Mouse (Mus musculus): ENCODE measurements around the gene Lcn9. TPM values are rescaled to one million over a fixed set of nuclear protein-coding genes. Genes with fewer than 3 reads are reported as not detected.
"Not testable (repeated sequence)": the region's sequence is repeated elsewhere in the genome, so short reads cannot be mapped to it uniquely, and the experiment has no call there.

Gene Lcn9
- total RNA-seq (2014; fragmentation: Nextera tagmentation) (not detected in 2 replicates), total RNA-seq (2017) (not detected in 2 replicates)

DNA sequence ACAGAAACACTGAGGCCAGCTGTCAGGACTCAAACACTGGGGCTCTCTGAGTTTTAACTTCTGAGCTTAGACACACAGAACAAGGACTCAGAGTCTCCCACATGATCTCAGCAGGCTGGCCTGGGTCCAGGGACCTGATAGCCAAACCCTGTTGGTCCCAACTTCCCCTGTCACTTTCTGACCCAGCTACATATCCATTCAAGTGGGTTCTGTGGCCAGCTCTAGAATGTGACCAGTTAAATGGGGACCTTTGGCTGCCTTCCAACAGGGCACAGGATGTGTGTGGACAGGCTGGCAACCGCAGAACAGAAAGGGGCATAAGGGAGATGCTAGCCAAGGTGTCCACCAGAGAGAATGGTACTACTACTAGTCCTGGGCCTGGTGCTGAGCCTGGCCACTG, at the start of gene Lcn9:
Gene Lcn9 (plus strand): TSS at position 348 of the 400 bp plus-strand sequence.
- 0 out of 2 replicates have a peak, but pooled peaks have one; percentile 27 for ATAC-seq (replicated peaks; ENCODE audit: poor library complexity, severe bottlenecking)

DNA sequence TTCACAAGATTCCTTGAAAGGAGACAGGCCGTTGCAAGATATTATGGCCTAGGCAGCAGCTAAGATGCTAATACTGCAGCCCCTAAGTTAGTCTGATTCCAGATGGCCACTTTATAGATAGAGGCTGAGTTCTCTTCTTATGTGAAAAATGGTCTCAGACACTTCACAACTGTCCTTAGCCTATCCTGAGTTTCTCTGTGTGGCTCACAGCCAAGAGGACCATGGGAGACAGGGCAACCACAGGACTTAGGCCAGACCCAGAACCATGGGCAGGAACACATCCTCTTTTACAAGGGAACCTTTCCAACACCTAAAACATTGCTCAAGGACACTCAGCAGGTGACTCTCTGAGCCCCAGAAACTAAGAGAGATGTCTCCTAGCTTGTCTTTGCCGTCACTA, 49.4 kb upstream of the Lcn9 start:
- no peak for ATAC-seq (replicated peaks; ENCODE audit: poor library complexity, severe bottlenecking)

DNA sequence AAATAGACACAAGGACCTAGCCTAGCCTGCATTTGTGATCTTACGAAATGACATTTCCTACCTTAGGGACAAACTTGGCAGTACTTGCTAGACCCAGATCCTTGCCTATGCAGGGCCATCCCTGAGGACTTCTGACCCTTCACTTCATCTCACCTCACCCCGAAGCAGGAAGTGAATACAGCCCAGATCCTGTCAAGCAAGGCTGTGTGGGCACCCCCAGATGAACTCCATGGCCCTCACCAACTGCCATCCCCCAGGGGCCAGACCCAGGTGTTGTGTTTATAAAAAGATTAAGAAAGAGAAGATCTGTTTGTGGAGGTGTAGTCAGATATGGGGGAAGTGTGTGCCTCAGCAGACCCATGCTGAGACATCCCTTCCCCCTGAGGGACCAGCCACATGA, 48.3 kb upstream of the Lcn9 start:
- no peak for ATAC-seq (replicated peaks; ENCODE audit: poor library complexity, severe bottlenecking)

DNA sequence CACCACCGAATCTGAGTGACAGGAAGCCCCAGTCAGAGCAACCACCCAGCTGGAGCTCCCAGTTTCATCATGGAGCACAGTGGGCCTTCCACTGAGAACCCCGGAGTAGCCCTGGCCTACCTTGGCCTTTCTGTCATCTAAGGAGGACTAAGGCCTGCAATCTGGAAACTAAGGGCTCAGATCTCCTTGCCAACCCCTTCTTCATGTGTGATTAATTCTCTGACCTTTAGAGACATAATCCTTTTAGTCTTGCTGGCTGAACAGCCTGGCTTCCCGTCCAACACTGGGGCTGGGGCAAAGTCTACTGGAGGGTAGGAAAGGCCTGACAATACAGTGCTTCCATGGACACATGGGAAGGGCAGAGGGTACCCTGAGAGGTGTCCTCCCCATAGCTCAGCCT, 47.0 kb upstream of the Lcn9 start:
- ATAC-seq (replicated peaks; ENCODE audit: poor library complexity, severe bottlenecking) = no peak

DNA sequence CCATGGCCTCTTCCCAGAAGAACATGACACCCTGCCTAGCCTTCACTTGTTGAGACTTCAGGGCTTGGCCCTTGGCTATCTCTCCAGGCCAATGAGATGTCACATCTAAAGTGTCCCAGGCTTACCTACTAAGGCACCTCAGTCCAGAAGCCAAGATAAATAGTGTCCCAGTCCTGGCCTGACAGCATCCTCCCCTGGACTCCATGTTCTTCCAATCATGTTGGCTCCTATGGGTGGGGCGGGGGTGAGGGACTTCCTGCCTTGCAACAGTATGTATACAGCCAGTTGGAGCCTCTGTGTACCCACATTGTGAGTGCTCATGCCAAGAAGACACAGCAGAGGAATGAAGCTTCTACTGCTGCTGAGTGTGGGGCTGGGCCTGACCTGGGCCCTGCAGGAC, 46.2 kb upstream of the Lcn9 start, which contains the start of gene Lcn11:
Gene Lcn11 (plus strand): TSS at position 301 of the 400 bp plus-strand sequence.
- ATAC-seq (replicated peaks; ENCODE audit: poor library complexity, severe bottlenecking) = no peak

DNA sequence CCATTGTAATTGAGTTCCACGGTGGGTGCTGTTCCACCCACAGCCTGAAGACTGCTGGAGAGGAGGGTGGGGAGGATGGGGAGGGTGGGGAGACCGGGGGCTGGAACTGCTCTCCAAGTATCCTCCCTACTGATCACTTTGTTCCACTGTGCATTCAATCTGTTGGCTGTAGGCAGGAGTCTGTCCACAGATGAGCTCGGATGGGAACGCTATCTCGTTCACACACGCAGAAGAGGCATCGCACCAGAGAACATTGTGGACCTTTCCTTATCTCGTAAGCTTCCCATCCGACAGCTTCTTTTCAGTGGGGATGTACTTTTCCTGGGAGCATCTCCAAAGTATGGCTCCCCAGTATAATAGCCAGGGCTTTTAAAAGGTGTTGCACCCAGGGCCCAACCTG, 43.9 kb upstream of the Lcn9 start:
- ATAC-seq (replicated peaks; ENCODE audit: poor library complexity, severe bottlenecking) = no peak

DNA sequence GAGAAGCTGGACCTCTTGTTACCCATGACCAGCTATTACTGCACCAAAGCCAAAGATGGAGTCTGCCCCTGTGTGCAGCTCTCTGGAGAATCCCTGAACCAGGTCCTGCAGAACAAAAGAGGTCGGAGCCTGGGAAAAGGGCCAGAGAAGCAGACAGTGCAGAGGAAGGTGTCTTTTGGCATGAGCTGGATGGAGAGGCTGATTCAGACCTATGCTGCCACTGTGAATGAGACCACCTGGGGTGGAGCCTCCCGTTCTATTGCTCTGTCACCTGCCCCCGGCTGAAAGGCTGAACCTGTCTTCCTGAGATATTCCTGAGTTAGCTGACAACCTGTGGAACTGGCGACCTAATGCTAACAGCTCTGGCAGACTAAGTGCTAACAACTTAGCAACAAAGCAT, 42.0 kb upstream of the Lcn9 start:
- no peak for ATAC-seq (replicated peaks; ENCODE audit: poor library complexity, severe bottlenecking)

DNA sequence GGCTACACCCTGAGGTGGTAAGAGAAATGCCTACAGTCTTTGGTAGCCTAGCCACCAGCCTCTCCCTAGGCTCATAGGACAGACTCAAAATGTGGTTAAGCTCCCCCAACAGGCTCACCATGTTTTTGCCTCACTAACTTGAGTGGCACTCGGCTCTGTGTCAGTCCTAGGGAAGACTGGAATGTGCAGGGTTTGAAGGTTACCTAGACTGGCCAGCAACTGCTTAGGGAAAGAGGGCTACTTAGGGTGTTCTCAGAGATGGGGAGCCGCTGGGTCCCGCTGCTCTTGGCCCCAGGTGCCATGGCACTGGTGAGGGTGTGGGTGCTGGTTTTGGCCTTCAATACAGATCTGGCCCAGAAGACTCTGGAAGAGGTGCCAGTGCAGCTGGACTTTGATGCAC, 41.0 kb upstream of the Lcn9 start, which contains the start of gene Gm13539:
Gene Gm13539 (plus strand): TSS at position 301 of the 400 bp plus-strand sequence.
- ATAC-seq (replicated peaks; ENCODE audit: poor library complexity, severe bottlenecking) = no peak

DNA sequence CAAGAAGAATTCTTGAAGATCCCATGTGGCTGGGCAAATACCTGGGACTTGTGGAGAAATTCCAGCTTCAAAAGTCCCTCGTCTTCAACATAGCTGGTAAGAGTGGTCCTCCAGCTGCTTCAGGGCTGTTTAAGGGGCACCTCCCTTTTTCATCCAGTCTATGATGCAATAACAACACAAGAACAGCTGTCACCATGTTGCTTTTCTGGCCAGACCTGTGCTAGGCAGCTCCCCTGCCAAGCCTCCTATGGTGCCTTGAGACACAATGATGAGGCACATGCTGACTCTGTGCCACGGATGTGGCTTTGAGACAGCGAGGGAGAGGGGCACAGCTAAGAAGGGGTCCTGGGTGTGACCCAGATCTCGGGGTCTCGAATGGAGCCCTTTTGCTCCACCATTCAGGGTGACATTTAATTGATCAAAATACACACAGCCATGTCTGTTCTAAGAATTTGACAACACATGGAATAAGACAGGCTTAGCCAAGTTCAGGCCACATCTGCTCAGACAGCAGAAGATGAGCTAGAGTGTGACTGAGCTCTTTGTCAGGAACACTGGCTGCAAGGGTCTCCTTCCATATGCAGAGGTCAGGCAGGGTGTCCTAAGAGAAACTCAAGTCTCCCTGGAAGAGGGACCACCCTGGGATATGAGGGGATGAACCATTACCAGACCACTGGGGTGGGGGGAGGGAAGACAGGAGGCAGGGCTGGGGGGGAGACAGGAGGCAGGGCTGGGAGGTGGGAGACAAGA, 37.2 kb upstream of the Lcn9 start:
- ATAC-seq (replicated peaks; ENCODE audit: poor library complexity, severe bottlenecking) = no peak

DNA sequence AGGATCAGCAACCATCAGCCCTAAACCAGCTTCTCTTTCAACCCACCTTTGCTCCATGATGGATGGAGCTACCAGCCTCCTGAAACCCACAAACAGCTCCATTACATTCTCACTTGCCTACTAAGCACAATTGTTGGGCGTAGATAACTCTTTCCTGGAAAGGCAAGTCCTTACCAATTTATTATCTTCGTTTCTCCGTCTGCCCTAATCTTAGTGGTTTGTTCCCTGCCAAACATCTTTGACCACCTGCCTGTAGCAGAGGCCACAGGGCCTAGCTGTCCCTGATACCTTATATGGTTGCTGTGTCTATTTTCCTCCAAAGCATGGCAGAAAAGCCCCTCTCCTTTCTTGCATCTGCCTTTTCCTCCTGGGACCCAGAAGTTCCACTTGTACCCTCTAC, 33.9 kb upstream of the Lcn9 start:
- ATAC-seq (replicated peaks; ENCODE audit: poor library complexity, severe bottlenecking) = no peak

DNA sequence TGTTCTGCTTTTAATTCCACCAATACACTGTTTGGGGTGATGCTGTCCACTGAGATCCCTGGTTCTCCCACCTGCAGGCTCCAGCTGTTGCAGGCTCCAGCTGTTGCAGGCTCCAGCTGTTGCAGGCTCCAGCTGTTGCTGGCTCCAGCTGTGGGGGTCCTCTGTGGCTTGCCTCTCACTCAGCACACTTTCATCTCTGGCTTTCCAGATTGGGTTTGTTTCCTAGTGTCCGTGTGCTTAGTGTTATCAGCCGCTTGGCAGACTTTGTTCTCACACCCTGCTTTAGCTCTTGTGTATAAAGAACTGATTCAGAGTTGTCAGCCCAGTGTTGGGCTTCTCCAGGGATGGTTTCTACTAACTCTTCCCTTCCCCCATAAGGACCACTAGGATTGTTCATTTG, 25.3 kb upstream of the Lcn9 start:
- no peak for ATAC-seq (replicated peaks; ENCODE audit: poor library complexity, severe bottlenecking)

DNA sequence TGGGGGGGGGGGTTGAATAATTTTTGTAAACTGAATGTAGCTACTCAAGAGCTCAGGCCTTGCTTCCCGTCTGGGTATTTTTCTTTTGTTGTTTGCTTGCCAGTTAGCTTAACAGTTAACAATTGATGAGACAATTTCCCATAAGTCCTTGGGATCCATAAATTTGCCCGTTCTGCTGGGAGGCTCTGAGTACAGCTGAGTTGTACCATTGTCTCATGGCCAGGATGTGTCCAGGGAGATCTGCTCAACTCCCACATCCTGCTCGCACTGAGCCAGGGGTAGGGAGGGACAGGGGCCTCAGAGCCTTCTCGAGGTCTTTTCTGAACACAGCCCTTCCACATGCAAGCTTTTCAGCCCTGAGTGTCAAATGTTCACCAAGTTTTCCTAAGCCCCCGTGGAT, 24.9 kb upstream of the Lcn9 start:
- ATAC-seq (replicated peaks; ENCODE audit: poor library complexity, severe bottlenecking) = no peak

DNA sequence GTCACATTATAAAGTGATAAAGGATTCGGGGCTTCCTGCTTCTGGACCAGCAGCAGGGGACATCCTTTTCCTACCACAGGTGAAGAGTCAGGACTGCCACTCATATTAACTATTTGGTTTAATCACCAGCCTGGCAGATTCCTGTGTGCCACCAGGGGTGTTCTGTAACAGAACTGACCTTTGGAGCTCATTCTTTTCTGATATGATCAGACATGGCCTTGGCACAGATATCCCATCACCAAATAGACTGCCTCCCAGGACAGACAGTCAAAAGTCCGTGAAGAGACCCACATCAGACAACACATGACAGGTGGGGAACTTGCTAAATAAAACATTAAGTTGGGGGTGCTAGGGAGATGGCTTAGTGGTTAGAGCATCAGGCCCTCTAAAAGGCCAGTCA, 11.2 kb upstream of the Lcn9 start:
- ATAC-seq (replicated peaks; ENCODE audit: poor library complexity, severe bottlenecking) = no peak

DNA sequence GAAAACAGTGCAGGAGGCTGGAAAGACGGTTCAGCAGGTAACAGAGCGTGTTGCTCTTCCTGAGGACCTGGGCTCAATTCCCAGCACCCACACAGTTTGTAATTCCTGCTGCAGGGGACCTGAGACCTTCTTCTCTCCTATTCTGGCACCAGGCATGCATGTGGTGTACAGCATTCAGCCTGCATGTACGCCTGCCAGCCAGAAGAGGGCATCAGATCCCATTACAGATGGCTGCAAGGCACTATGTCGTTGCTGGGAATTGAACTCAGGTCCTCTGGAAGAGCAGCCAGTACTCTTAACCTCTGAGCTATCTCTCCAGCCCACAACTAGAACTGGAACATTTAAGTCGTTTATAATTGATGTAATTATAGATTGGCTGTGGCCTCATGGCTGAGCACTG, 9.6 kb upstream of the Lcn9 start:
- ATAC-seq (replicated peaks; ENCODE audit: poor library complexity, severe bottlenecking) = no peak

DNA sequence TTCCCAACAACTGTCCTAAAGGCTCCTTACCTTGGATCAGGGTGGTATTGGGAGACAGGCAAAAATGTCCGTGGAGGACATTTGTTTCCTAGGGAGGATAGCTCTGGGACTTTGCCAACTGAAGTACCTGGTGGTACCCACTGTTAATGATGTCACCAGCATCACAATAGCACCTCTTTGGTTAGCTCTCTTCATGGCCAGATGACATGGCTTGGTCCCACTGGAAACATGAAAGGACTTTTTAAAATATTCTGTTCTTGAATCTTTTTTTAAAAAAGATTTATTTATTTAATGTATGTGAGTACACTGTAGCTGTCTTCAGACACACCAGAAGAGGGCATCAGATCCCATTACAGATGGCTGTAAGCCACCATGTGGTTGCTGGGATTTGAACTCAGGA, 7.2 kb upstream of the Lcn9 start, which contains the start of gene Glt6d1:
Gene Glt6d1 (minus strand): TSS at position 101 of the 400 bp plus-strand sequence.
- ATAC-seq (replicated peaks; ENCODE audit: poor library complexity, severe bottlenecking) = not testable (repeated sequence)

DNA sequence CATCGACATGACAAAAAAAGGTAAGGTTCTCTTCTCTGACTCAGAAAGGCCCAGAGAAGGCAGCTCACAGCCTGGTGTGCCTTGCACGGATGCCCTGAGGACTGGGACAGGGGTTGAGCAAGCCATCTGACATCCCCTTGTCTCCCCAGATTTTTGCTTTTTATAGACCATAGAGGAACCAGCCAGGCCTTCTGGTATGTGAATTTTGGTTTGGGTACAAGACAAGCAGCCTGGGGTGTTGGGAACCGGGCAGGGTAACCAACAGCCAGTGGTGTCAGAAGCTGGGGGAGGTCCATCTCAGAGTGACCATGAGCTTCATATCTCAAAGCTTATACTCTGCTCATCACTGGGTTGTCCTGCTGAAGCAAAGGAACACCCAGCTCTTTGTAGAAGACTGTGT, 1.8 kb downstream of the Lcn9 start:
- no peak for ATAC-seq (replicated peaks; ENCODE audit: poor library complexity, severe bottlenecking)

DNA sequence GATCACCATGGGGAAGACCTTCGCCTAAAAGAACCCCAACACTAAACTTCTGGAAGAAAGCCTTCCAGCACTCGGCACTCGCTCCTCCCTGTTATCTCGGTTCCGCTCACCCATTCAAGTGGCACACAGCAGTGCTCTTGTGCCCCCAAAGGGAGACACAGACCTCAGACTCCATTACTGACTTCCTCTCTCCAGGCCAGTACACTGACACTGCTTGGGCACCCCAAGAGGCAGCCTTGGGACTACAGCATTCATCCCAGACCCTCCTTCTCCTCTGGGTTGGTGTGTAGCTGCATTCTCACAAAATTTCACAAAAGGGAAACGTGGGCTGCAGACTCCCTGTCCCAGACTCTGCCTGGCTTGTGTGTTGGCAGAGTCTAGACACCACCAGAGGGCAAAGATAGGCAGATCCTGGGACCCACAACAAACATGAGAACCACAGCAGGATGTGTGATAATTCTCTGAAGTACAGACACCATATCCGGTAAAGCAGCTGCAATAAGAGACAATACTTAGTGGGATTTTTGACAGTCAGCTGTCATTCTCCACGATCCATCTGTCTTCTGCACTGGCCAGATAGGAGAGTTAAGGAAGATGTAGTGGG, 5.5 kb downstream of the Lcn9 start:
- 0 out of 2 replicates have a peak, but pooled peaks have one; percentile 14 for ATAC-seq (replicated peaks; ENCODE audit: poor library complexity, severe bottlenecking)

DNA sequence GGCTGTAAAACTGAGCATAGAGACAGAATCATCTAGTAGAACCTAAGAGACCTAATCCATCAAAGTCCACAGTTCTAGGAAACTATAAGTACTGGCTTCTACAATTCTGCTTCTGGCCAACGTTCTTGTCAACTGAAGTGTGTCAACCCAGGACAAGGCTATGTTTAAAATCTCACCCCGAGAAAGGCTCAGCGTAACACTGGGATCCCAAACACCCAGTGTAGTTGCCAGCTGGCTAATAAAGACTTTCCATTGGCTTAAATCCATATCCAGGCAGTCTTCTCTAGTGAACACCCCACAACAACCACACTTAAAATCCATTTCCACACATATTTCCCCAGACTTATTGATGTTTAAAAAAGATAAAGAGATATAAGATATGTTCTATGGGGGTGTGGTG, 7.8 kb downstream of the Lcn9 start:
- ATAC-seq (replicated peaks; ENCODE audit: poor library complexity, severe bottlenecking) = no peak

DNA sequence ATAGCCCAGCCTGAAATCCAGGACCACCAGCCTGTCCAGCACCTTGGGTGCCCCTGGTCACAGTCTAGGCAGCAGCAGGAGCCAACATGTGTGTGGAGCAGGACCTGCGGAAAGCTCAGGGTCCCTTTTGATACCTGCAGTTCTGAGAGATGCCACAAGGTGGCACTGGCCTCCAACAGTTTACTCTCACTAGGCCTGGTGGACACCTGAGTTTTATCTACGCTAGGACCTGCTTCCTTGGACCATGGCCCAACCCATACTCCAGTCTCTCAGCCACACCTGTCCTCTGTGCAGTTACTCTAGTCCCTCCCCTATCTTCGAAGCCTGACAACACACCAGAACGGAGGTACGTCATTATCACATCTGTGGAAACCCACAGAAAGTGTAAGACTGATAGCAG, 13.3 kb downstream of the Lcn9 start:
- peak; percentile 67 for ATAC-seq (replicated peaks; ENCODE audit: poor library complexity, severe bottlenecking)

DNA sequence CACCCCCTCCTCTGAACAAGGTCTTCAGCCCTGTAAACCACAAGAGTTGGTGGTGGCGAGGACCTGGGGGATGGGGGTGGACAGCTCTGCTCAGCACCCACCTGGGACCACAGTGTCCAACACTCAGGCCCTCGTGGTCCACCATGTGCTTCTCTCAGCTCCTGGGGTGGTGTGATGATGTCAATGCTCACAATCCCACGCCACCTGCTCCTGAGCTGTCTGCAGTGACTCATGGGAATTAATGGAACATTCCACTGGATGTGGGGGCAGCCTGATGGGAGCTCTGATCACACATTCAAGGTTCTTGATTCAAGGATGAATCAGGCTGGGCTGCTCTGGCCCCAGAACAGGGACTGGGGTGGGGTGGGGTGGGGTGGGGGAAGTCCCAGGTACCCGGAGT, 19.2 kb downstream of the Lcn9 start:
- no peak for ATAC-seq (replicated peaks; ENCODE audit: poor library complexity, severe bottlenecking)

DNA sequence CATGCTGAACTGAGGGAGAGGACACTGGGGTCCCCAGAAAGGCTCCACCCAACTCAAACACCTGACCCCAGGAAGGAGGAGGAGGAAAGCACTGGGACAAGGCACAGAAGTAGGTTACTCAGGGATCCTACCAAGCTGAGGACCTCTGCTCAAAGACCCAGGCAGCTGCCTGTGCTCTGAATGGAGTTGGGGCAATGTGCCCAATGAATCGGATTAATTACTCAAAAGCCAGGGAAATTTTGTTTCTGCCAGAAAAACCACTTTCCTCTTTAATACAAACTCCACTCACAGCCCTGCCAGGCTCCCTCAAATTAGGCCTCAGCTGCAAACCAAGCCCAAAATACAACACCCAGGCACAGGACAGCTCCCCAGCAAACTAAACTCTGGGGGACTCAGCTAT, 19.8 kb downstream of the Lcn9 start:
- ATAC-seq (replicated peaks; ENCODE audit: poor library complexity, severe bottlenecking) = no peak

DNA sequence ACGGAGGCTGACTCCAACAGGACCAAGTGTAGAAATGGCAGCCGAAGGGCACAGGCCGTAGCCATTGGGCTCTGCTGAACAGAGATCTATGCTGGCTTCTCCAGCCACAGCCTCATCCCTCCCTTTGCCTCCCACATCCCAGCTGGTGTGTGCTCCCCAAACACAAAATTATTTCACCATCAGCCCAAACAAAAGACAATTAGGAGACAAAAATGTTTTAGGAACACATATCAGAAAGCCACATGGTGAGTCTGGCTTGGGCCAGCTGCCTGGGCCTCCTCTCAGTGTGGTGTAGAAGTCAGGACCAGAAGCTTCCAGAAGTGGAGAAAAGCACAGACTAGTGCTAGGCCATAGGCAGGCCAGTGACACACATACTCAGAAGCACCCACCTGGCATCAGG, 21.1 kb downstream of the Lcn9 start:
- ATAC-seq (replicated peaks; ENCODE audit: poor library complexity, severe bottlenecking) = no peak
